Mouse (Mus musculus) cerebellum, adult 18-20 months (tissue): ENCODE results near the gene Sectm1a.
"Not testable (repeated sequence)": the region's sequence is repeated elsewhere in the genome, so short reads cannot be mapped to it uniquely, and the experiment has no call there.

Source experiments
- DNase-seq, 2 experiments: peaks; one replicate each; pipeline ENCODE4 v3.0.0; 2021

The Sectm1a gene

DNA sequence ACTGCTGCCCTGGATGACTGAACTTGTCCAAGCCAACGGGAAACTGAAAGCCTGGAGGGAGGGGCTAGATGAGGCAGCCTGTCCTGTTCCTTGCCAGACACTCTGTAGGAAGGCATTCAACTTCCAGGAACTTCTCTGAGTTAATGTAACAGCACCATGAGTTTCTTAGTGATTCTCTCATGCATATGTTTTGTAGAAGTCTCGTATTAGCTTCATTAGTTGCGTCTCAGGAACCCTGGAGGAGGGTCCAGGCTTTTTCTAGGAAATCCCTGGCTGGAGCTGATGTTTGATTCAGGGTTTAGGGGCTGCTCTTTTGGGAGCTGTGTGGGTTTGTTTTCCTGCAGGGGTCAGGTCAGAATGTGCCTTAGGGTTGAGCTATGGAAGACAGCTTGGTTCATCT, at the start of gene Sectm1a:
Gene Sectm1a, minus strand, starts transcription at position 101 of the 400 bp plus-strand sequence.
- no peak for DNase-seq

DNA sequence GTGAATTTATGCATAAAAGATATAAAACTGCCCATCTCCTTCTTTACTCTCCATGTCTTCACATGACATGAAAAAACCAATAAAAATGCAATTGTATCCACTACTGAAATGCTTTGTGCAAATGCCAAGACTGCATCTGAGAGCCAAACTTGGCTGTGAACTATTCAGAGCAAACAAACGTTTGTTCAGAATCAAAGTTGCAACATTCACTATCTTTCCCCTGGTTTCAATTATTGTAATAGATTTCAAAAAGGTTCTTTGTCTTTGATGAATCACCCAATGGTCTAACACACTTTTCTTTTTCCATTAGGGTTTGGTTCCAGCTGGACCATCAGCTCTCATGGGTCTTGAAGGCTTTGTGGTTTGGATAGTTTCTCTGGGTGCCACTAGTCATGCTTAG, 48.6 kb upstream of the Sectm1a start:
- DNase-seq, result no peak

DNA sequence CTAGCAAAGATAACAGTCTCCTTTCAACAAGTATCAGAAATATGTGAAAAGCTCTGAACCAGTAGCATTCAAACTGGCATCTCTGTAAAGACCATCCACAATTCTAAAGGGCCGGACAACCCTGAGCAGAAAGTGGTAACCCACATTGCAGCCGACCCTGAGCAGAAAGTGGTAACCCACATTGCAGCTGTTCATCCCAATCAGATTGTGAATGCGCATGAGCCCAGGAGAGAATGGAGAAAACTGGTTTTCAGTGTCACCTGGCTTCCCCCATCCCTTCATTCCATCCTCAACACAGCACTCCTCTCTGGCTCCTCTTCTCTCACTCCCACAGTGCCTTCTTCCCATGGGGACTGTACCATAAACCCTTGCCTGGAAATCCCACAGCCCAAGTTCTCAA, 46.4 kb upstream of the Sectm1a start:
- no peak for DNase-seq

DNA sequence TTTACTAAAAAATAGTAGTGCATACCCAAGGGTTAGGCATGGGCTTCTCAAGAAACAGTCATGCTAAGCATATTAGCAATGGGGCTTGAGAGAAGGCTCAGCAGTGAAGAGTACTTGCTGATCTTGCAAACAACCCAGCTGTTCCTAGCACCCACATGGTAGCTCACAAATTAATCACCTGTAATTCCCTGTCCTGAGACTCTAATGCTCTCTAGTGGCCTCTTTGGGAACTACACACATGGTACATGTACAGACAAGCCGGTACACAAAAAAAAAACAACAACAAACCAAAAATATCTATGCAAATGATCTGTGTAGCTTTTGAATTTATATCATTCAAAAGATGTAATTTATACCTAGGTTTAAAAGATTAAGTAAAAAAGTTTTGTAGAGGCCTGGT, 45.4 kb upstream of the Sectm1a start:
- DNase-seq, result no peak

DNA sequence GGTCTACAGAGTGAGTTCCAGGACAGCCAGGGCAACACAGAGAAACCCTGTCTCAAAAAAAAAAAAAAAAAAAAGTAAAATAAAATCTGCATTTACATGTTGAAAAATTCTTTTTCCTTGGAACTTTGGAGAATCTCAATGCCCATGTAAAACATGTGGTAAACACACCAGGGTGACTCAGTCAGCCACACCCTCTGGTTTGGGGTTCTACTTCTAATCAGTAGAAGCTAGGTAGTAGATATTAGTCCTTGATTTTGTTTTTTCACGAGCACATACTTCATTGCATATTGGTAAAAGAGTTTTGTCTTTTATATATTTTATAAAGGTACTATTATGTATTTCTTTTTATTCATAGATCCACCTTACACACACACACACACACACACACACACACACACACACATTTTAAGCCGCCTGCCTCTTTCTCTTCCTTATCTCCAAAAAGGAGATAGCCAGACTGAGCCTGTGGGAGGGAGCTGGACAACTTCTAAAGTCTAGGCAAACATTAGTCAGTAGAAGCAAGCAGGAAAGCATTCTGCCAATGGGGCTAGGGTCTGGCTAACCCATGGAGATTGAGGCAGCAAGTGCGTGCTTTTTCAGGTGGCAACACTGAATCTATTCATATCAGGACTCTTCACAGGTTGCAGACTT, 44.6 kb upstream of the Sectm1a start:
- no peak for DNase-seq

DNA sequence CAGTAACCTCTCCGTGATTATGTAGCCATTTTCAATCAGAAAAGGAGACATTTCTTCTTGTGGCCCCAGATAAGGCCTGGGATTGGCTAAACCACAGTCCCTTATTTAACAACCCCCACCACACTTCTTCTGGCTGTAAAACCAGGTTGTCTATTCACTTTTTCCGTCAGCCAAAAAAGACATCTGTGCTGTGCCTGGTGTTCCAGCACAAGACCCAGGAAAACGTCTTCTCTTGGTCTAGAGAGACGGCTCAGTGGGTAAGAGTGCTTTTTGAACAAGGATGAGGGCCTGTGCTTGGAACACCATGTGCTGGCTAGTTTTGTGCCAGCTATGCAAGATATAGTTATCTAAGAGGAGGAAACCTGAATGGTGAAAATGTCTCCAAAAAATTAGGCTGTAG, 42.4 kb upstream of the Sectm1a start:
- no peak for DNase-seq

DNA sequence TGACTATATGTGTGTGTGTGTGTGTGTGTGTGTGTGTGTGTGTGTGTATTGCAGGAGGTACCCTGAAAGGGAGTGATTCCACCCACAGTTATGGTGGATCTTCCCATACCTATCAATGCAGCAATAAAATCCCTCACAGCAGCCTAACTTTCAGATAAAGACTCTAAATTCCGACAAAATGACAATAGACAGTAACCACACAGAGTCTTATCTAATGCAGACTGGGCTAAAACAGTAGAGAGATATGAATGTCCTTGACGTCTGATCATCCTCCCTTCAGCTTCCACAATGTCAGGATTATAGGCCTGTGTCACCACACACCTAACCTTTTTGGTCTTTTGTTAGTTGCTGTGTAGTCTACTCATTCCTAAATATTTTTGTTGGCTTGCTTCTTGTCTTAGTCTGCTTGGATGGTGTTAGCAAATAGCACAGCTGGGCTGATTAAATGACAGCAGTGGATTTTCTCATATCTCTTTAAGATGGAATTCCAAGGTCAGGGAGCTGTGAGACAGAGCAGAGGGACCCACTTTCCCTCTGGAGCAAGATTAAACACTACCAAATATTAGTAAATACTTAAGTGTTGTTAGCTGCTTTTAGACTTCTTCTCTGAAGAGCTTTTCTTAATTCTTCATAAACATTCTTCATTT, 41.1 kb upstream of the Sectm1a start:
- DNase-seq, result no peak

DNA sequence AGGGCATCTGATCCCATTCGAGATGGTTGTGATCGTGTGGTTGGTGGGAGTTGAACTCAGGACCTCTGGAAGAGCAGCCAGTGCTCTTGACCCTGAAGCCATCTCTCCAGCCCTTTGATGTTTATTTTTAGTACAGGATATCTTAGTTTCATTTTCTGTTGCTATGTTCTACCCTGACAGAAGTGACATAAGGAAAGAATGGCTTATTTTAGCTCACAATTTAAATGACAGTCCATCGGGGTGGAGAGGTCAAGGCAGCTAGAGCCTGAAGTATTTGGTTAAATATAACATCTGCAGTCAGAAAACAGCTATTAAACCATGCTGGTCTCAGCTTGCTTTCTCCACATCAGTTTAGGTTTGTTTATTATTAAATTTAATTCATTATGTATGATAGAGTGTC, 40.1 kb upstream of the Sectm1a start:
- no peak for DNase-seq

DNA sequence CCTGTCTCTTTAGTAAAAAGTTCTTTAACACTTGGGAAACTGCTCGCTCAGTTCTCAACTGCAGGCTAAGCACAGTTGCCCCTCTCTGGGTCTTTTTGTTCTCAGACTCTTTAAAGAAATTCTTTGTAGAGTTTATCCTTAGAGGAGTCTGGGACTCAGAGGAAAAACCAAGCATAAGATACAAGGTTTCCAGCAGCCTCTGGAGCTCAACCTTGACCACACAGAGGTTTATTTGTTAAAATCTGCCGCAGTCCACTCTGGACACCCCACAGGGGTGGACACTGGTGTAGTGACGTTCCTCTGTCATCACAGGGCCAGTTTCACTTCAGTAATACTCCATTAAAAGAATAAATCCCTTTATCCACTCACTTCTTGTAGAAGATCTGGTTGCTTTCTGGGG, 37.6 kb upstream of the Sectm1a start, which contains the start of gene Tex19.2:
Gene Tex19.2, minus strand, starts transcription at position 101 of the 400 bp plus-strand sequence.
- no peak for DNase-seq

DNA sequence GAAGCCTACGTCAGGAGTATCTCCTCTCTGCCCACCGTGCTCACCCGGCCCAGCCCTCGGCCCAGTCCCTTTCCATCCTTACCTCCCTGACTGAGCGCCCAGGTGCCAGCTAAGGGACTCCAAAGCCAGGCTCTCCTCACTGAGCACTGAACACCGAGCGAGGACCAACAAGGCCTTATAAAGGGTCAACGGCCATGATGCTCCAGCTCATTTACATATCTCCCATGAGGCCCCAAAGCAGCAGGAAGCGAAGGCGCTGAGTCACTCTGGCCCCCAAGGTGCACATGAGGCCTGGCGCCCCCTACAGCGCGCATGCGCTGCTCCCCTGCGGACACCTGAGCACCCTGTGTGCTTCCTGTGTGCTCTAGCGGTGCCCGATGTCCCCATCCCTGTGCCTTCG, 37.1 kb upstream of the Sectm1a start:
- no peak for DNase-seq

DNA sequence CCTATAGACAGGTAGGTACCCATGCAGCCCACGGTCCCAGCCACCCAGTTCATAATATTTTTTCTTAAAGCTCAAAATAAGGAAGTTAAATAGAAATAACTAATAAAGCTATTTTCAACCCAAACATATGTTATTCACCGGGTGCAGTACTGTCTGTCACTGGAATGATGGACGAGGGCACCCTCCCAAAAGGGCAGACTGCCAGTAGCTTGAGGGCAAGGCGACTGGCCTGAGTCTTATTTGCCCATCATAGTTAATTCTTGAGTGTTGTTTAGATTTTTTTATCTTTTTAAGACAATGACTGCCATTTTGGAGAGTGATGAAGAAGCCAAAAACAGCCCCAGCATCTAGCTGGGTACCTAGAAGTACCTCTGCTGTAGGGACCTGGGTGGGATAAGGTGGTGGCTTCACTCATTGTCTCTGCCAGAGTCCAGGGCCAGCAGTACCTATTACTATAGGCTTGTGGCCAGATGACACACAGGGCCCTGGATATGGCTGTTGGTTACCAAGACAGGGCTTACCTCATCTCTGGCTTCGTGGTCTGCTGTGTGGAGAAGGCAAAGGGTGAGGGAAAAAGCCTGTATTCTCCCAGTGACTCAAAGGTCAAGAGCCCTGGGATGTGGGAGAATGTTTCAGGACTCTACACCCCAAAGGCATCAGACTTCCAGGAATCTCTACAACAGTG, 31.2 kb upstream of the Sectm1a start:
- peak; percentile 71 to 77 for DNase-seq

DNA sequence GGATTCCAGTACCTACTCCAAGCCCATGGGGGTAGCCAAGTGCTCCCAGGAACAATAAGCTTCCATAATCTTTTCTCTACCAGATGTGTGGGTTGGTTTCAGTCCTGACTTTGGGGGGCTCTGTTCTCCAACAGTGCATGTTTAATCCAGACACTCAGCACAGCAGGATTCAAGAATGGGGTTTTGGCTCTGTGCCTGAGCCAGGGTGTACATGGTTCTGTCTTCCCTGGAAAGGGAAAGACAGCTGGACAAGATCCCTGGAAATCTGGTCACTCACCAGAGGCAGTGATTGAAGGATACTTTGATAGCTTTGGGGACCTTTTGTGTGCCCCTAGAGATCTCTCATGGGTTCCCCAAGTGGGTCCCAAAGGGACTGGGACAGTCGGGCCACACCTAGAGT, 30.6 kb upstream of the Sectm1a start:
- DNase-seq, result no peak

DNA sequence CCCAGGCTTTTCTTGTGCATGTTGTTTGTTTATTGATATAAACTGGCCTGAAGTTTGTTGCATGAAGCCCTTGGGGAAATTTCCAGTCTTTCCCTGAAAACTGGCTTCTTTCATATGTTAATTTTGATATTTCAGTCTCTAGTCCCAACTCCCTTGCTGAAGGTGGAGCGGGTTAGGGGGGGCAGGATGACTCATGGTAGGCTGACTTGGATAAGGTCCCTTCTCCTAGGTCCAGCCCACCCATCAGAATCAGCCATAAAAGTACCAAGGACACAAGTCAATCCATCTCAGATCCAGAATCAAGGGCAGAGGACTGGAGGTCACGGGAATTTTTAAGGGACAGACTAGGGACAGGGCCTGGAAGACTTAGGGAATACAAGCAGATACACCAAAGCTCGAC, 30.0 kb upstream of the Sectm1a start:
- no peak for DNase-seq

DNA sequence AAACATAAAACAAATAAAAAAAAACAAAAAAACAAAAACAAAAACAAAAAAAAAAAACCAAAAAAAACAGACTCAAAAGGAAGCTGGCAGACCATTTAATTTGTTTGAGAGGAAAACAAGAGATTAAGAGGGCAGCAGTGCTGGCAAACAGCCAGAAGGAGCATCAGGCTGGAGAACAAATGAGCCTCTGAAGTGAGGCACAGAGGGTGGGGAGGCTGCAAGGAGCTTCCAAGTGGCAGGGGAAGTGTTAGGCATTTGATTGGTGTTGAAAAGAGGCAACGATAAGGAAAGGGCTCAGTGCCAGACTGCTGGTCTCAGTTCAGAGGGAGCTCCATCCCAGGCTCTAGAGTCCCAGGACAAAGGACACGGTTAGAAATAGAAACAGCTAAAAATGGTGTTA, 29.0 kb upstream of the Sectm1a start:
- DNase-seq, result peak; percentile 34 to 36

DNA sequence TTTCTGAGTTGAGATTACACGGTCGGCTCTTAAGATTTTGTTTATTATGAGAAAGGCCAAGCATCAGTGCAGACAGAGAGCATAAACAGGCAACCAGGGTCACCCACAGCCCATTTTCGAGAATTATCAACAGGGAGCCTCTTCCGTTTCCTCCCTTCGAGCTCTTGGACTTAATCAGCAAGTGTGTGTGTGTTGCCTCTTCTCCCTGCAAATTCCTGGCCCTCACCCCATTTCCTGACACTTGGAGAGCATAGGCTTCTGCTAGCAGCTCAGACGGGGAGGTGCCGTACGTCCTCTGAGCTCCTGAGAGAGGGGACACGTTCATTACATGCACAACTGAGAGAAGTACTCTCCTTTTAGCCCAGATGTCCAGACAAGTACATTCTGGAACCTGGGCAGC, 27.0 kb upstream of the Sectm1a start:
- no peak for DNase-seq

DNA sequence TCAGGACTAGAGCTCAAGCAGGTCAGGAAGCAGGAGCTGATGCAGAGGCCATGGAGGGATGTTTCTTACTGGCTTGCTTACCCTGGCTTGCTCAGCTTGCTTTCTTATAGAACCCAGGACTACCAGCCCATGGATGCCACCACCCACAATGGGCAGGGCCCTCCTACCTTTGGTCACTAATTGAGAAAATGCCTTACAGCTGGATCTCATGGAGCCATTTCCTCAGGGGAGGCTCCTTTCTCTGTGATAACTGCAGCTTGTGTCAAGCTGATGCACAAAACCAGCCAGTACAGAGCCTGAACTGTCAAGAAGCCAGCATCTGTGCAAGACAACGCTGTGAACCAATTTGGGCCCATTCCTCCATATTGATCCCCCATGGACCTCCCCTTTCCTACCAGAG, 26.2 kb upstream of the Sectm1a start:
- DNase-seq, result not testable (repeated sequence)

DNA sequence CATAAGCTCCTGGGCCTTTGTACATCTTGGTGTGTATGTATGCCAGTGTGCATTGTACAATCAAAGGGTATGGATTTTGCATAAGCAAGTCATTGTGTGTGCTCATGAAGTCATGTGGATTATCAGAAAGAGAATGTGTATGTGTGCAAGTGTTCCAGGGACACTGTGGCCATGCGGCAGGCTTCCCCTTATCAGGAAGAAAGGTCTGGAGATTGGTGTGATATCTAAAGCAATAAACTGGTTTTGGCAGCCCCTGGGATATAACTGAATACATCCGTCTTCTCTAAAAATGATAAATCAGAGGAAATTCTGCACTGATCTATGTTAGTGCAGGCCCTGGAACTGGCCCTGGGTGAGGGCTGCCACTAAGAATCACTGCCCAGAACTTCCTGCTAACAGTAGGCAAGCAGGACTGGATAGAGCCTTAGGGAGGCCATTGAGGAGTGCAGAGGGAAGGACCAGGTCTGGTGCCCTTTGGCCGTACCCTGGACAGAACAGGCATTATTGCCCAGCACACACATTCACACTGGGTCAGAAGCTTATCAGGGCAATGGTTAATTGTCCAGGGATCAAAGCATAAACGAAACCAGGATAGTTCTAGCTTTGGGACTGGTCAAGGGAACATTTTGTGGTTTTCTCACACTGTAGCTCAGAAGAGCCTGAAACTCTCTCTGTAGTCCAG, 20.2 kb upstream of the Sectm1a start:
- no peak for DNase-seq

DNA sequence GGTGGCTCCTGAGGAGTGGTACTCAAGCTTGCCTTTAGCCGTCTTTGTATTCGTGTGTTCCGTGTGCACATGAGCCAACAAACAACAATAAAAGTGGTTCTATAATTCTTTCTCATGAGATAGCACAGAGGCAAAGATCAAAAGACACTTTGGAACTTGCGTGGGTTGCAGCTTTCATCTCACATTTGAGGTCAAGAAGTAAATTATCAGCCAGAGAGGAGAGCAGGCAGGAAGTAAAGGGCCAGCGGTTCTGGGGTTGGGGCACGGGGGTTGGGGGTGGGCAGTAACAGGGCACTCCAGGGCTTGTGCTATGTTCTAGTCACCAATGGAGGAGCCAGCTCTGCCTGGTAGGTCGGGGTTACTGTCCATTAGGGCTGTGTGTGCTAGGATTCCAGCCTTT, 19.7 kb upstream of the Sectm1a start:
- DNase-seq, result no peak

DNA sequence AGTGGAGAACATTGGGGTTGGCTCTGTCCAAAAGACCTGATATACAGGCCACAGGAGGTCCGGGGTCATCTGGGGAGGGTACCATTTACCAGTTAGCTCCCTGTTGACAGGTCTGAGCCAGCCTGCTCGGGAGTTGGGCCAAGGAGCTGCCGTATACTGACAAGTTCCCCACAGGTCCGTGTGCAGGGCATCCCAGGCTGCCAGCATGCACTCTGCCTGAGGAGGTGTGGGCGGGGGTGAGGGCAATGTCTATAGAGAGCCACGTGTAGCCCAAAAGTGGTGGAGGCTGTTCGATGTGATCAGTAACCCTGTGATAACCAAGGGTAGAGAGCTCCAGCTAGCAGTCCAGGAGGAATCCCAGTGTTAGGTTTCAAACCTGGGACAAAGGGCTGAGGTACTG, 18.7 kb upstream of the Sectm1a start:
- no peak for DNase-seq

DNA sequence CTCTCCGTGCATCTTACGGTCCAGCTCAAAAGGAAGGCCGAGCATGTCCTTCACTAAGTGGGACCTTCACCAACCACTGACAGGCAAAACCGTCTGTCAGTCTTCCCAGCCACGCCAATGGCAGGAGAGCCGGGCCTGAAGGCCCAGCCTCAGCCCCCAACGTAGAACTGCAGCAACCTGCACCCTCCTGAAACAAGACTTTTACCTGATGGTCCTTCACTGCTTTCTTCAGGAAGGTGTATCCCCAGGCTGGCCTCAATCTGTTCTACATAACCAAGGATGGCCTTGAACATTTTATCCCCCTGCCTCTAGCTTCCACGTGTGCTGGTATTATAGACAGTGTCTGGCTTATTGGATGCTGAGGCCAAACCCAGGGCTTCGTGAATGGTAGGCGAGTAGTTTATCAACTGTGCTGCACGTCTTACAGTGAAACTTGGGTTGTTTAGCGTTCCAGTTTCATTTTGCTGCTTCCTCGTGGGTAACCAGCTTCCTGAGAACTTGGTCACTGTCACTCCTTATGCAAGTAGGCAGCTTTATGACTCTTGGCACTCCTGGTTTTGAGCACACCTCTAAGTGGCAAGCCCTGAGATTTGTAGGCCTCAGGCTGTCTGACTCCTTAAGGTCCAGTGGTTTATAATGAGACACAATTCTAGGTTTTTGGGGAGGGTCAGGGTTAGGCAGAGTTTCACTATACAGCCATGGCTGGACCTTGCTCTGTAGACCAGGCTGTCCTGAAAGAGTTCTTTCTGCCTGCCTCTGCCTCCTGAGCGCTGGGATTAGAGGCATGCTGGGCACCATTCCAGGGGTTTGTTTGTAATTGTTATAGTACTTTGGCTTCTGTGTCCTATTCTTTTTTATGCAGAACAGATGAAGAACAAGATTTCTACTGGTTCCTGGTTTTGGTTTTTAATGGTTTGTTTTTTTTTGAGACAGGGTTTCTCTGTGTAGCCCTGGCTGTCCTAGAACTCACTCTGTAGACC, 11.9 kb upstream of the Sectm1a start:
- DNase-seq, result no peak

DNA sequence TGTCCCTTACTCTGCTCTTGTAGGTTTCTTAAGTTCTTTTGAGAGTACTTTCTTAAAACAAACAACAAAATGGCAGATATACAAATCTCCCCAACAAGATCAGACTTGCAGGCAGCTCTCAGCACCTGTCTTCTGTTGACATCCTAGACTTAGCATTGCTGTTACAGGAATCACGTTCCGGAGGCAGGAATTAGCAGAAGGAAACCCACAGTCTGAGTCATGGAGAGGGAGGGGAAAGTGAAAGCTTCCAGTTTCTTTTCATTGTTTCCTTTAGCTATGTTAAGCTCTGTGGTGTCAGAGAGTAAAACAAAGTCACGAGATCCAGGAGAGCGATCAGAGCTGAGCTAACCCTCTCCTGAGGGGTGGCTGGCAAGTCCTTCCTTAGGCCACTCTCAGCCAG, 9.9 kb upstream of the Sectm1a start:
- no peak for DNase-seq

DNA sequence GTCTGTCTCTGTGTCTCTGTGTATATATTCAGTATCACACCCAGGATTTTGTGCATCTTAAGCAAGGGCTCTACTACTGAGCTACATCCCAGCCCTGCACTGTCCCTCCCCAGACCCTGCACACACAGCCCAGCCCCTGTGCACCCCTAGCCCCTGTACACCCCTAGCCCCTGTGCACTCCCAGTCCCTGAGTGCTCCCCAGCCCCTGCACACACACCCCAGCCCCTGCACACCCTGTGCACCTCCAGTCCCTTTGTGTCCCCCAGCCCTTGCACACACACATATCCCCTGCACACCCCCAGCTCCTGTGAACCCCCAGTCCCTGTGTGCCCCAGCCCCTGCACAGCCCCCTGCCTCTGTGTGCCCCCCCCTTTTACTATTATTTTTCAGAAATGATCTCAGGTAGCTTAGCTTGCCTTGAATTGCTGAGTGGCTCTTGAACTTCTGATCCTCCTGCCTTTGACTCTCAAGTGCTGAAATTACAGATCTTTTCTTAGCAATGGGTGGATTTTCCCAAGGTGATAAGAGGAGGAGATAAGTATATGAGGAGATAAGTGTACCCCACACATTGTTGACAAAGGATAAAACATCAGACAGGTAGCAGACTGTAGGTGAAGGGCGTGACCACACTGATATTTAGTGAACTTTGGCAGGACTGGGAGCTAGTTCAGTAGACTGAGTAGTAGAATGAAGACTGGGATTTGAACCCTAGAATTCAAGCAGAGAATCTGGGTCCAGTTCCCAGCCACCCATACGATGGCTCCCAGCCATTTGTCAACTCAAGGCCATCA, 8.9 kb upstream of the Sectm1a start:
- no peak for DNase-seq
